Mouse (Mus musculus): Measurements from ENCODE around the gene Ribc2.

Ribc2 gene

DNA sequence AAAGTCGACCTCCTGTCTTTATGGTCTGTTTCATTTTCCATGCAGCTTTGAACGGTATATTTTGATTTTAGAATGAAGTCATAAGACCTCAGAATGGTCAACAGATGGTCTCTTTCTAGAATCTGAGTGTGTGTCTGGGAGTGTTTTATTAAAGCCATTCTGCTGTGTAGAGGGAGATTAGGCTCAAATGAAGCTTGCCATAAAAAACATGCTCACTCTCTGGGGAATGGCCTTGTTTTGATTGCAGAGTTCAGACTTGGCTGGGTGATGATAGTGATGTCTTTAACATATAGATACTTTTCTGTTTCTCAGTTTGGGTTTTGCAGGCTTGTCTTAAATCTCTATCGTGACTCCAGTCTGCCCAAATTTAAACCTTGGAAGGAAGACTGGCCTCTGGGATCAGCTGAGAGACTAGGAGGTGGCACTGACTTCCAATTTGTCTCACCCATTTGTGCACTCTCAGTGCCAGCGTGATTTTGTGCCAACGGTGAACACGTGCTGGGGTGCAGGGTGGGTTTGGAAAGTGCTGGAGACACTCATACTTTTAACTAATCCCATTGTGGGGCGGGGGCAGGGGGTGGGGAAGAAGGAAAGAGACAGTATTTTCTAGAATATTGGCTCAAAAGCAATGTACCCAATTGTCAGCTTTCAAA lies 47.8 kb downstream of the Ribc2 start:
- no peak for DNase-seq

DNA sequence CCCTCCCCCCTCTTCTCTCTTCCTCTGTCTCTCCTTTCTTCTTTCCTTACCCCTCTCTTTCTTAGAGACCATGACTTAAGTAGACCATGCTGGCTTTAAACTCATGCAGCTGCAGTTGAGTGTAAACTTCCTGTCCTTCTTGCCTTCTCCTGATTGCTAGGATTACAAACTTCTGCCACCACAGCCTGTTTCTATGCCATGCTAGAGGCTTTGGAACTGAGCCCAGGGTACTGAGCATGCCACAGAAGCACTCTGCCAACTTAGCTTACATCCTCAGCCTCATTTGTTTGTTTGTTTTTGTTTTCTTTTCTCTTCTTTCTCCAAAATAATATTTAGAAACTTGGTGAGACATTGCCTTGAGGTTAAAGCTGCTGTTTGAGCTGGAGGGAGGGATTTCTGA lies 48.5 kb downstream of the Ribc2 start:
- DNase-seq, result no peak

DNA sequence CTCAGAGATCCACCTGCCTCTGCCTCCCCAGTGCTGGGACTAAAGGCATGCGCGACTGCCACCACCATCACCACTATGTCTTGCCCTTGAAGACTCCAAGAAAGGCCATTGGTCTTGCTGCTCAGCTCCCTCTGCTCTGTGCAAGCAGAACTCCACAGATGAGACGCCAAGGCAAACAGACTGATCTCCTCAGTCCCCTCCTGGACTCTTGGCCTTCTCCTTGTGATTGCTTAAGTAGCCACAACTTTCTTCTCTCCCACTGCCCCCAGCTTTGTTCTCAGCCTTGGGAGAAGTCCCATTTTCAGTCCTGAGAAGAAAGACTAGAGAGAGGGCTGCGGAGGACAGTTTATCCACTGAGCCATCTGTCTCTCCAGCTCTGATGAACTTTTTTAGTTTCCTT lies 50.2 kb downstream of the Ribc2 start:
- DNase-seq, result no peak

DNA sequence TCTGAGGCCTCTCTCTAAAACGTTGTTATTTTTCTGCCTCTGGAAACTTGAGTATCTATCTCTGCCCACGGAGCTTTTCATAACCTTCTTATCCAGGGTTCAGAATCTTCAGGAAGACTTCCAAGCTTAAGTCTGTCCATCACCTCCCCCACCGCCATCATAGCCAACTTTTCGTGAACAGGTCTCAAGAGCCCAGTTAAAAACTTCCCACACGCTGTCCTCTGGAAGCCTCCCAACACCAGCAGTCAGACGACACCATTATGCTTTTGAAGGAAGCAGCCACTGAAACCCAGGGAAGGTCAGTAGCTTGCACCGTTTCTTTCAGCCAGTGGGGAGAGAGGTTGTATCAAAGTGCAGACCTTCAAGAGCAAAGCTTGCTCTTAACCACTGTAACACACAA lies 55.0 kb downstream of the Ribc2 start:
- no peak for DNase-seq

DNA sequence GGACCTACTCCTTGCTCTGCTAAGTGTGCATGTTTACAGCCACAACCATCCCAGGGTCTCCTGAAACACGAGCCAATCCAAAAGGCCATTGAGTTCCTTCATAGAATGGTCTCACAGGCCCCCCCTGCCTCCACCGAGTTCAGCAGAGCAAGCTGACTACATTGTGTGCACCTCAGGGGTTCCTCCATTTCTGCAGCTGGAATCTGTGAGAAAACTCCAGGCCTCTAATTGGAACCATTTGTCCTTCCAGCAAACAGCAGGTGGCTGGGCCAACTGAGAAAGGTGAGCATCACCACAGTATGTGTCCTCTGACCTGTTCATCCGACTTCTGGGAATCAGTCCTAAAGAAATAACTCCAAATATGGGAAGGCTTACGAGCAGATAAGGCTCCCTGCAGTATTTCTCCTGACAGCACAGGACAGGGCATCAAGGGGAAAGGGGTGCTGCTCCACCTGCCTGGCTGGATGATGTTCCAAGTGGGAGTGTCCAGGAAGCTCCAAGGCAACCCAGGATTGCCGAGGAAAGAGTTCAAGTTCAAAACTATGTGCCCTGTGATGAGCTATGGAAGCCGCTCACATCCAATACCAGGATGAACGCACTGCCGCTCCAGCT lies 56.4 kb downstream of the Ribc2 start:
- no peak for DNase-seq
